Mouse (Mus musculus) E14TG2a.4 (cell line): ENCODE measurements at regions not wholly inside any gene's neighbourhood (a gene's known extent, or its start where the extent isn't known, plus 50 kb on each side); places are given as distances from the start of the nearest gene placed in this dataset.

ENCODE experiments used
- CTCF ChIP-seq: conservative IDR thresholded peaks from 2 replicates; pipeline ENCODE4 v1.5.1; 2014; ENCODE audit warnings: low read length
- NANOG ChIP-seq: IDR thresholded peaks from 2 replicates; pipeline ENCODE4 v1.6.1; 2014; ENCODE audit warnings: borderline replicate concordance, low read length, mixed read lengths
- POU5F1 ChIP-seq: IDR thresholded peaks from 2 replicates; pipeline ENCODE4 v1.6.1; 2014; ENCODE audit warnings: low read length, borderline replicate concordance

DNA sequence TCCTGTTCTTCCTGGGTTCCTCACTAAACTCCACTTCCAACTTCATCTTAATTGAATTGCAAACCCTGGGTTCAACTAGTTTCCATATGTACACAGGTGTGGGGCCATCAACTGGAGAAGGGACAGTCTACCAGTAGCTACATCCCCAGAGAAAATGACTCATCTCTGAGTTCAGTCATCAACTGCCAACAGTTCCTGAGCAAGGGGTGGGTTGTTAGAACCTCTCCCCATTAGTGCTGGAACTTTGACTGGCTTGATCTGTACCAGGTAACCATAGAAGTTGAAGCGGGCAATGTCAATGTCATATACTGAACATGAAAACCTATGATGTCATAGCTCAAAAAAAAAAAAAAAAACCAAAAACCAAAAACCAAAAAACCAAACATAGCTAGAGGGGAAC lies 69.8 kb downstream of the Gm21750 start:
- TF ChIP-seq CTCF = no peak
- TF ChIP-seq NANOG = no peak
- TF ChIP-seq POU5F1 = no peak
